26 mouse cellular contexts compared by ENCODE assay signal in genomic region chr2:164765841-164766240, GRCm38 (mm10). TPM values are rescaled to one million over a fixed set of nuclear protein-coding genes. Genes with fewer than 3 reads are reported as not detected.
DNase-seq lines count a peak whose midpoint lies in the region; ATAC-seq lines count a peak whose summit lies in the region.
"Had no signal": no experiment of that assay in that cellular context is flagged by ENCODE, and none has a peak within 500 bp of the region (broad histone marks: within the 10 kb centered on the region; RNA-seq: fewer than 3 reads in every experiment).

No protein-coding gene starts in this region.

- ATAC-seq in heart, embryonic 14.5 days (ENCODE audit: insufficient number of reproducible peaks, insufficient read depth, low FRiP score, low read depth): no peak
- ATAC-seq in heart, embryonic 11.5 days (replicated peaks; ENCODE audit: insufficient number of reproducible peaks, low FRiP score, low TSS enrichment): no peak
- ATAC-seq: hindbrain, embryonic 16.5 days; intestine, embryonic 15.5 days had no signal

- no peaks in the 10 kb centered on the region for H3K27me3 ChIP-seq in heart, embryonic 14.5 days (ENCODE audit: control insufficient read depth, insufficient read depth, low read length)
- H3K27me3 ChIP-seq in heart, embryonic 11.5 days (ENCODE audit: control insufficient read depth, insufficient read depth, low read length): no peaks in the 10 kb centered on the region
- H3K27me3 ChIP-seq: embryonic facial prominence, embryonic 12.5 days; intestine, embryonic 15.5 days had no signal

- H3K9me3 ChIP-seq in heart, embryonic 14.5 days (ENCODE audit: control insufficient read depth, low read length): no peaks in the 10 kb centered on the region
- no peaks in the 10 kb centered on the region for H3K9me3 ChIP-seq in heart, embryonic 11.5 days (replicated peaks; ENCODE audit: control insufficient read depth, low read length)
- H3K9me3 ChIP-seq: embryonic facial prominence, embryonic 12.5 days; hindbrain, embryonic 10.5 days; intestine, embryonic 15.5 days; limb, embryonic 10.5 days had no signal

- peaks cover 70% of the 10 kb centered on the region for H3K36me3 ChIP-seq in heart, embryonic 14.5 days (ENCODE audit: control insufficient read depth, insufficient read depth, low read length)
- H3K36me3 ChIP-seq in heart, embryonic 11.5 days (ENCODE audit: control insufficient read depth, insufficient read depth, low read length): peaks cover 38% of the 10 kb centered on the region

- no peak overlapping the region for H3K4me3 ChIP-seq in heart, embryonic 14.5 days (ENCODE audit: control insufficient read depth in 1 of 2, insufficient read depth in 1 of 2, low read depth in 1 of 2, low read length in 2 of 2)
- no peak overlapping the region for H3K4me3 ChIP-seq in heart, embryonic 11.5 days (ENCODE audit: low read depth, low read length)
- H3K4me3 ChIP-seq: embryonic facial prominence, embryonic 12.5 days; hindbrain, embryonic 10.5 days; intestine, embryonic 15.5 days; limb, embryonic 10.5 days had no signal

- no peak overlapping the region for H3K4me2 ChIP-seq in heart, embryonic 14.5 days (ENCODE audit: low read length)
- no peak overlapping the region for H3K4me2 ChIP-seq in heart, embryonic 11.5 days
- H3K4me2 ChIP-seq: embryonic facial prominence, embryonic 12.5 days; intestine, embryonic 15.5 days had no signal

- WGBS in heart, embryonic 14.5 days: 51% methylated on average over 3 of the region's 3 CpGs
- 70% methylated on average over 3 of the region's 3 CpGs for WGBS in heart, embryonic 11.5 days (ENCODE audit: insufficient replicate concordance)

- H3K27ac ChIP-seq in heart, embryonic 14.5 days (replicated peaks in 1 of 2; ENCODE audit: control insufficient read depth in 1 of 2, insufficient read depth in 1 of 2, low read depth in 2 of 2, low read length in 2 of 2): peak overlapping the region in 1 of 2 experiments; percentile 55; a peak in 2 of 4 replicates
- H3K27ac ChIP-seq in heart, embryonic 11.5 days (ENCODE audit: low read depth, low read length): no peak overlapping the region
- H3K27ac ChIP-seq: embryonic facial prominence, embryonic 12.5 days; hindbrain, embryonic 10.5 days; intestine, embryonic 15.5 days; limb, embryonic 10.5 days had no signal

- 0 out of 2 replicates have a peak overlapping the region, but pooled peaks have one; percentile 11 for H3K9ac ChIP-seq in heart, embryonic 14.5 days (ENCODE audit: low read length)
- H3K9ac ChIP-seq in heart, embryonic 11.5 days (ENCODE audit: low read depth, low read length): no peak overlapping the region
- H3K9ac ChIP-seq: embryonic facial prominence, embryonic 12.5 days; intestine, embryonic 15.5 days had no signal

- intact Hi-C loops in left cerebral cortex, postnatal 10 days (cut with DNase I): no loop called here

- DNase-seq in left cerebral cortex, adult 18-20 months (ENCODE audit: low spot score in 2 of 2): peak; percentile 14 to 22
- DNase-seq in left cerebral cortex, postnatal 10 days (ENCODE audit: extremely low spot score in 1 of 2, low spot score in 2 of 2): no peak
- peak; percentile 58 for DNase-seq in right cerebral cortex, adult 18-20 months
- DNase-seq in right cerebral cortex, postnatal 4 days: no peak
- DNase-seq in kidney, adult 9 months: no peak
- DNase-seq: adrenal gland, adult 2 months; cerebellum, adult 11-12 months; cerebellum, postnatal 10 days; gastrocnemius, postnatal 25 days; heart, adult 18-20 months; kidney, postnatal 25 days; lung, postnatal 4 days; midbrain, embryonic 14.5 days; right cerebral cortex, postnatal 14 days; spleen, adult 18-20 months had no signal

- H3K4me1 ChIP-seq in heart, embryonic 14.5 days (ENCODE audit: control insufficient read depth in 2 of 2, insufficient read depth in 2 of 2, low read length in 2 of 2): peaks cover 2 to 13% of the 10 kb centered on the region in 2 experiments; a peak in 3 of 4 replicates
- peaks cover 7% of the 10 kb centered on the region; the same call in 1 of the 2 replicates for H3K4me1 ChIP-seq in heart, embryonic 11.5 days (ENCODE audit: control insufficient read depth, insufficient read depth, low read length)

RNA-seq across cellular contexts. Expression of gene Ube2c, which starts 3.9 kb away (rescaled TPM):
- 349 and 388 TPM in 2 replicates for polyA plus RNA-seq in heart, embryonic 14.5 days (2014; fragmentation: Nextera tagmentation; extraction: Ambion mirVana)
- 449 and 506 TPM in 2 replicates for polyA plus RNA-seq in heart, embryonic 11.5 days (2014; fragmentation: Nextera tagmentation; extraction: Ambion mirVana)
- total RNA-seq in left cerebral cortex, adult 18-20 months (2021): not detected
- total RNA-seq in left cerebral cortex, postnatal 10 days (2021): 1 to 10 TPM; 4.1 to 6.4 TPM

RNA-seq across cellular contexts. Expression of gene Tnnc2, which starts 13.9 kb away (rescaled TPM):
- polyA plus RNA-seq in heart, embryonic 14.5 days (2014; fragmentation: Nextera tagmentation; extraction: Ambion mirVana): 0.59 and 1.7 TPM in 2 replicates
- polyA plus RNA-seq in heart, embryonic 11.5 days (2014; fragmentation: Nextera tagmentation; extraction: Ambion mirVana): 0.48 and 1.4 TPM in 2 replicates
- 1 to 10 TPM; 1.7 TPM for total RNA-seq in left cerebral cortex, adult 18-20 months (2021)
- not detected for total RNA-seq in left cerebral cortex, postnatal 10 days (2021)
- total RNA-seq: adrenal gland, adult 2 months; megakaryocyte-erythroid progenitor cell, adult 5-6 weeks; MEL had no signal
- polyA plus RNA-seq: adrenal gland, adult 2 months; forebrain, embryonic 11.5 days; hindbrain, embryonic 10.5 days; liver, adult 2 months; midbrain, embryonic 14.5 days had no signal

RNA-seq across cellular contexts. Expression of gene Snx21, which starts 19.8 kb away (rescaled TPM):
- 37.2 and 38.0 TPM in 2 replicates for polyA plus RNA-seq in heart, embryonic 14.5 days (2014; fragmentation: Nextera tagmentation; extraction: Ambion mirVana)
- polyA plus RNA-seq in heart, embryonic 11.5 days (2014; fragmentation: Nextera tagmentation; extraction: Ambion mirVana): 25.1 and 27.2 TPM in 2 replicates
- total RNA-seq in left cerebral cortex, adult 18-20 months (2021): 10 to 100 TPM; 52.9 to 57.0 TPM
- total RNA-seq in left cerebral cortex, postnatal 10 days (2021): 10 to 100 TPM; 48.1 to 49.2 TPM

RNA-seq across cellular contexts. Expression of gene Dnttip1, which starts 20.1 kb away (rescaled TPM):
- 51.1 and 53.8 TPM in 2 replicates for polyA plus RNA-seq in heart, embryonic 14.5 days (2014; fragmentation: Nextera tagmentation; extraction: Ambion mirVana)
- polyA plus RNA-seq in heart, embryonic 11.5 days (2014; fragmentation: Nextera tagmentation; extraction: Ambion mirVana): 52.6 and 57.3 TPM in 2 replicates
- total RNA-seq in left cerebral cortex, adult 18-20 months (2021): 10 to 100 TPM; 34.5 to 37.5 TPM
- total RNA-seq in left cerebral cortex, postnatal 10 days (2021): 10 to 100 TPM; 32.7 to 34.1 TPM

RNA-seq across cellular contexts. Expression of gene Wfdc3, which starts 20.1 kb away (rescaled TPM):
- polyA plus RNA-seq in heart, embryonic 14.5 days (2014; fragmentation: Nextera tagmentation; extraction: Ambion mirVana): 0.51 and 0.65 TPM in 2 replicates
- 0.19 TPM in 1 of 2 replicates, not detected in the other for polyA plus RNA-seq in heart, embryonic 11.5 days (2014; fragmentation: Nextera tagmentation; extraction: Ambion mirVana)
- 1 to 10 TPM; 1.3 to 1.5 TPM for total RNA-seq in left cerebral cortex, adult 18-20 months (2021)
- total RNA-seq in left cerebral cortex, postnatal 10 days (2021): 1 to 10 TPM in 1 of 2 experiments, under 1 TPM in 1; 0.94 to 1.1 TPM
- total RNA-seq: gastrocnemius, postnatal 25 days; megakaryocyte-erythroid progenitor cell, adult 5-6 weeks had no signal

Comparison
In these comparisons a context has a peak if more than half of its experiments do, and no peak if none do; other contexts are left out.
1. DNase-seq: peak in left cerebral cortex, adult 18-20 months (2 of 2) and right cerebral cortex, adult 18-20 months (single experiment); none in left cerebral cortex, postnatal 10 days (0 of 2), right cerebral cortex, postnatal 4 days (single experiment) and kidney, adult 9 months (single experiment).
2. RNA of gene Ube2c, which starts 3.9 kb away (total RNA-seq): 4.1 to 6.4 TPM in left cerebral cortex, postnatal 10 days; not detected in left cerebral cortex, adult 18-20 months; every median in the first group is over 4 times any median in the second.